Comparison of ENCODE assay signal across 16 mouse cellular contexts in genomic region chr2:106710862-106711477, GRCm38 (mm10). TPM values are rescaled to one million over a fixed set of nuclear protein-coding genes. Genes with fewer than 3 reads are reported as not detected.
DNase-seq lines count a peak whose midpoint lies in the region; ATAC-seq and TF ChIP-seq lines count a peak whose summit lies in the region.
"Had no signal": no experiment of that assay in that cellular context is flagged by ENCODE, and none has a peak within 500 bp of the region (broad histone marks: within the 10 kb centered on the region; RNA-seq: fewer than 3 reads in every experiment).

No protein-coding gene starts in this region.

- no peaks in the 10 kb centered on the region for H3K36me3 ChIP-seq in kidney, embryonic 14.5 days (ENCODE audit: control insufficient read depth, insufficient read depth, low read length)
- H3K36me3 ChIP-seq in neural tube, embryonic 11.5 days (ENCODE audit: control insufficient read depth, insufficient read depth, low read length) = no peaks in the 10 kb centered on the region
- peaks cover 3% of the 10 kb centered on the region; the same call in 1 of the 2 replicates for H3K36me3 ChIP-seq in embryonic facial prominence, embryonic 13.5 days
- no peaks in the 10 kb centered on the region for H3K36me3 ChIP-seq in thymus, adult 2 months (ENCODE audit: control insufficient read depth, insufficient read depth, low read length)
- H3K36me3 ChIP-seq: limb, embryonic 13.5 days had no signal

- DNase-seq in kidney, adult 18-20 months = no peak
- DNase-seq in neural tube, embryonic 11.5 days (ENCODE audit: low spot score) = no peak
- no peak for DNase-seq in neural tube, embryonic 10.5 days (ENCODE audit: extremely low spot score, low spot score)
- DNase-seq in layer of hippocampus, adult 8-10 months (ENCODE audit: low spot score in 2 of 2) = no peak
- no peak for DNase-seq in thymus, adult 2 months
- DNase-seq: adrenal gland, adult 8-10 months; cerebellum, postnatal 14 days; heart, adult 18-20 months; heart, postnatal 36 days; kidney, adult 11 months; layer of hippocampus, postnatal 36 days; thymus, postnatal 25 days had no signal

- H3K4me3 ChIP-seq in kidney, embryonic 14.5 days (ENCODE audit: low read length) = no peak overlapping the region
- H3K4me3 ChIP-seq in neural tube, embryonic 11.5 days (ENCODE audit: low read depth, low read length) = no peak overlapping the region
- no peak overlapping the region for H3K4me3 ChIP-seq in embryonic facial prominence, embryonic 13.5 days
- no peak overlapping the region for H3K4me3 ChIP-seq in thymus, adult 2 months (ENCODE audit: control insufficient read depth, insufficient read depth, low read length)
- H3K4me3 ChIP-seq: limb, embryonic 13.5 days had no signal

- H3K9me3 ChIP-seq in kidney, embryonic 14.5 days (ENCODE audit: control insufficient read depth, low read length) = no peaks in the 10 kb centered on the region
- H3K9me3 ChIP-seq in neural tube, embryonic 11.5 days (ENCODE audit: control insufficient read depth, low read length) = no peaks in the 10 kb centered on the region
- H3K9me3 ChIP-seq in embryonic facial prominence, embryonic 13.5 days = no peaks in the 10 kb centered on the region
- H3K9me3 ChIP-seq: limb, embryonic 13.5 days had no signal

- TF ChIP-seq CTCF in thymus, adult 2 months (IDR thresholded peaks at IDR 0.05; ENCODE audit: borderline replicate concordance, control insufficient read depth, extremely low read depth, insufficient read depth, low read length, poor library complexity) = no peak

- WGBS in kidney, embryonic 14.5 days = 15% methylated on average over 7 of the region's 7 CpGs
- WGBS in neural tube, embryonic 11.5 days = 27% methylated on average over 7 of the region's 7 CpGs
- 7% methylated on average over 7 of the region's 7 CpGs for WGBS in embryonic facial prominence, embryonic 13.5 days
- 83% methylated on average over 7 of the region's 7 CpGs for WGBS in thymus, adult 2 months

- H3K27me3 ChIP-seq in kidney, embryonic 14.5 days (ENCODE audit: control insufficient read depth, insufficient read depth, low read length) = no peaks in the 10 kb centered on the region
- H3K27me3 ChIP-seq in neural tube, embryonic 11.5 days (ENCODE audit: control insufficient read depth, insufficient read depth, low read length) = no peaks in the 10 kb centered on the region
- H3K27me3 ChIP-seq in embryonic facial prominence, embryonic 13.5 days = no peaks in the 10 kb centered on the region
- H3K27me3 ChIP-seq in thymus, adult 2 months (ENCODE audit: control insufficient read depth, insufficient read depth, low read length) = no peaks in the 10 kb centered on the region
- H3K27me3 ChIP-seq: CH12.LX; limb, embryonic 13.5 days had no signal

- ATAC-seq in kidney, embryonic 14.5 days (ENCODE audit: low FRiP score, low TSS enrichment) = peak; percentile 81
- ATAC-seq in neural tube, embryonic 11.5 days (ENCODE audit: insufficient read depth, low FRiP score, low TSS enrichment) = peak; percentile 13; the same call in 1 of the 2 replicates
- ATAC-seq in embryonic facial prominence, embryonic 13.5 days (ENCODE audit: insufficient number of reproducible peaks, insufficient read depth, low FRiP score, low TSS enrichment, low read depth) = no peak

- H3K9ac ChIP-seq in kidney, embryonic 14.5 days (ENCODE audit: low read depth, low read length) = no peak overlapping the region
- H3K9ac ChIP-seq in neural tube, embryonic 11.5 days (ENCODE audit: low read length) = no peak overlapping the region
- no peak overlapping the region for H3K9ac ChIP-seq in embryonic facial prominence, embryonic 13.5 days
- H3K9ac ChIP-seq: limb, embryonic 13.5 days had no signal

- peaks cover 28% of the 10 kb centered on the region for H3K4me1 ChIP-seq in kidney, embryonic 14.5 days (ENCODE audit: control insufficient read depth, insufficient read depth, low read length)
- H3K4me1 ChIP-seq in neural tube, embryonic 11.5 days (ENCODE audit: control insufficient read depth, insufficient read depth, low read length) = peaks cover 10% of the 10 kb centered on the region; the same call in 1 of the 2 replicates
- peaks cover 55% of the 10 kb centered on the region for H3K4me1 ChIP-seq in embryonic facial prominence, embryonic 13.5 days
- H3K4me1 ChIP-seq in thymus, adult 2 months (replicated peaks; ENCODE audit: control insufficient read depth, insufficient read depth, low read length) = no peaks in the 10 kb centered on the region

- no peak for TF ChIP-seq POLR2A in thymus, adult 2 months (IDR thresholded peaks at IDR 0.05; ENCODE audit: control insufficient read depth, extremely low read depth, insufficient read depth, low read length, poor library complexity)

- H3K4me2 ChIP-seq in kidney, embryonic 14.5 days (replicated peaks; ENCODE audit: low read depth, low read length) = no peak overlapping the region; the same call in 1 of the 2 replicates
- no peak overlapping the region for H3K4me2 ChIP-seq in neural tube, embryonic 11.5 days (ENCODE audit: low read depth)
- H3K4me2 ChIP-seq in embryonic facial prominence, embryonic 13.5 days = no peak overlapping the region
- H3K4me2 ChIP-seq: limb, embryonic 13.5 days had no signal

- H3K27ac ChIP-seq in kidney, embryonic 14.5 days (ENCODE audit: low read depth, low read length) = no peak overlapping the region; the same call in 1 of the 2 replicates
- no peak overlapping the region for H3K27ac ChIP-seq in neural tube, embryonic 11.5 days (ENCODE audit: low read depth, low read length)
- peak overlapping the region; percentile 45; the same call in 1 of the 2 replicates for H3K27ac ChIP-seq in embryonic facial prominence, embryonic 13.5 days
- no peak overlapping the region for H3K27ac ChIP-seq in thymus, adult 2 months (ENCODE audit: control insufficient read depth, insufficient read depth, low read length)
- H3K27ac ChIP-seq: limb, embryonic 13.5 days had no signal

RNA-seq across cellular contexts. Expression of gene Mpped2, which starts 17.9 kb away (rescaled TPM):
- 29.5 and 36.7 TPM in 2 replicates for polyA plus RNA-seq in kidney, embryonic 14.5 days (2014; fragmentation: Nextera tagmentation; extraction: Ambion mirVana)
- 83.9 and 94.0 TPM in 2 replicates for polyA plus RNA-seq in neural tube, embryonic 11.5 days (2014; fragmentation: Nextera tagmentation; extraction: Ambion mirVana)
- 105 and 115 TPM in 2 replicates for polyA plus RNA-seq in embryonic facial prominence, embryonic 13.5 days (2015; fragmentation: Nextera tagmentation; extraction: Ambion mirVana)
- total RNA-seq in layer of hippocampus, adult 8-10 months (2022) = 10 to 100 TPM; 31.3 to 42.6 (median 36.7) TPM
- polyA plus RNA-seq in thymus, adult 2 months (2012; rRNA removed) = 0.70 and 1.1 TPM in 2 replicates
- total RNA-seq: CH12.LX had no signal

Comparison
In these comparisons a context has a peak if more than half of its experiments do, and no peak if none do; other contexts are left out.
1. RNA of gene Mpped2, which starts 17.9 kb away (polyA plus RNA-seq): 105 to 115 TPM in embryonic facial prominence, embryonic 13.5 days, 83.9 to 94.0 TPM in neural tube, embryonic 11.5 days and 29.5 to 36.7 TPM in kidney, embryonic 14.5 days; 0.70 to 1.1 TPM in thymus, adult 2 months; every median in the first group is over 10 times any median in the second.